Mouse (Mus musculus): ENCODE results near the gene Tmem131. TPM values are rescaled to one million over a fixed set of nuclear protein-coding genes. Genes with fewer than 3 reads are reported as not detected.

Tmem131 gene
- polyA plus RNA-seq, 1 experiment from 2014 or later, result 6.0 TPM

GRCm38 (mm10) chr1:36887172-36887571 lies 56.3 kb downstream of the Tmem131 start:
- Histone ChIP-seq H3K4me2 (replicated peaks; ENCODE audit: low read depth, low read length) (no peak overlapping the region), H3K9me3 (ENCODE audit: low read length) (no peaks in the 10 kb centered on the region), H3K4me1 (ENCODE audit: insufficient read depth, low read depth, low read length) (peaks cover 19% of the 10 kb centered on the region; the same call in 1 of the 2 replicates), H3K27ac (ENCODE audit: low read length) (no peak overlapping the region), H3K9ac (replicated peaks; ENCODE audit: low read depth) (no peak overlapping the region), H3K27me3 (replicated peaks; ENCODE audit: insufficient read depth, low read length) (no peaks in the 10 kb centered on the region), H3K4me3 (ENCODE audit: low read depth, low read length) (no peak overlapping the region), H3K36me3 (ENCODE audit: insufficient read depth, low read length) (no peaks in the 10 kb centered on the region)
- TF ChIP-seq EP300 (IDR thresholded peaks at IDR 0.05) (no peak), CTCF (IDR thresholded peaks at IDR 0.05) (no peak)
- 84% methylated on average over 3 of the region's 3 CpGs for WGBS
- ATAC-seq (no peak), DNase-seq (ENCODE audit: low spot score) (no peak)

DNA sequence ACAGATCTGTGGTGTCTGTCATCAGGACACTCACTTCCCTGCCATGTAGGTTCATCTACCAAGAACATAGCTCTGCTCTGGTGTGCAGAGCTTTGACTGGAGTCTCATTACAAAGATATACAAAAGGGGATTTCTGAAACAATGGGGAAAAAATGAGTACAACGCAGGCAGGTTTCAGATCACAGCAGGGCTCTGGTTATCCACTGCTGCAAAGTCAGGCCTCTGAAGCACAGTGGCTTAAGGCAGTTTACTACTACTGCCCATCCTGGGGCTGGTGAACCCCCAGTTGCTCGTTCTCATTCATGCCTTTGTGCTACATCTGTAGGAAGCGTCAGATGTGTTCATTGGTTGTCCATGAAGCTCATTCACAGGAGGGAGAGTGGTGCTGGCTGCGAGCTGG lies 57.0 kb downstream of the Tmem131 start:
- ATAC-seq (no peak), DNase-seq (ENCODE audit: low spot score) (no peak)
- no peaks in the 10 kb centered on the region for H3K27me3 ChIP-seq (replicated peaks; ENCODE audit: insufficient read depth, low read length)
- no peak overlapping the region for H3K9ac ChIP-seq (replicated peaks; ENCODE audit: low read depth)
- no peak overlapping the region for H3K4me2 ChIP-seq (replicated peaks; ENCODE audit: low read depth, low read length)
- TF ChIP-seq CTCF (IDR thresholded peaks at IDR 0.05), result no peak
- no peak for TF ChIP-seq EP300 (IDR thresholded peaks at IDR 0.05)
- H3K4me3 ChIP-seq (ENCODE audit: low read depth, low read length), result no peak overlapping the region
- peaks cover 19% of the 10 kb centered on the region; the same call in 1 of the 2 replicates for H3K4me1 ChIP-seq (ENCODE audit: insufficient read depth, low read depth, low read length)
- 86% methylated on average over 4 of the region's 4 CpGs for WGBS
- H3K36me3 ChIP-seq (ENCODE audit: insufficient read depth, low read length), result no peaks in the 10 kb centered on the region
- no peak overlapping the region for H3K27ac ChIP-seq (ENCODE audit: low read length)
- no peaks in the 10 kb centered on the region for H3K9me3 ChIP-seq (ENCODE audit: low read length)

DNA sequence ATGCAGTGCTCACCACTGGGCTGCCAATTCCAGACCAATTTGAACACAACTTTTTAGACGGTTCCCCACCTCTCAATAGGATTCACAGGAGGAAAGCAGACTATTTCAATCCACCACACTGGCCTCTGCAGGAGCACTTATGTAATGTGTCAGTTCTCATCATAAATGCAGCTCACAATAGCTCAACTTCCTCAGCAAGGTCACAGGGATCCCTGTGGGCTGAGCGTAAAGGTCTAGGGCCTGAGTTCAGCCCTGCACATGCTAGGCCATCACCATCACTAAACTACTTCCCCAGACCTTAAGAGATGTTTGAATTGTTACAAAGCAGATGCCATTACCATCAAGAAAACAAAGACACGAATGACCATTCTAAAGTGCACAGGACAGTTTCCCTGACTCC lies 58.9 kb downstream of the Tmem131 start:
- no peak overlapping the region for H3K4me2 ChIP-seq (replicated peaks; ENCODE audit: low read depth, low read length)
- WGBS, result 50% methylated on average over 3 of the region's 3 CpGs
- no peak for TF ChIP-seq EP300 (IDR thresholded peaks at IDR 0.05)
- TF ChIP-seq CTCF (IDR thresholded peaks at IDR 0.05), result peak; percentile 12; the same call in 1 of the 2 replicates
- no peaks in the 10 kb centered on the region for H3K27me3 ChIP-seq (replicated peaks; ENCODE audit: insufficient read depth, low read length)
- ATAC-seq (no peak), DNase-seq (ENCODE audit: low spot score) (no peak)
- H3K4me3 ChIP-seq (ENCODE audit: low read depth, low read length), result no peak overlapping the region
- H3K4me1 ChIP-seq (ENCODE audit: insufficient read depth, low read depth, low read length), result 0 out of 2 replicates have a peak, but pooled peaks cover 14% of the 10 kb centered on the region
- no peak overlapping the region for H3K9ac ChIP-seq (replicated peaks; ENCODE audit: low read depth)
- H3K9me3 ChIP-seq (ENCODE audit: low read length), result no peaks in the 10 kb centered on the region
- no peaks in the 10 kb centered on the region for H3K36me3 ChIP-seq (ENCODE audit: insufficient read depth, low read length)
- H3K27ac ChIP-seq (ENCODE audit: low read length), result no peak overlapping the region

- no peak overlapping the region for H3K27ac ChIP-seq (ENCODE audit: low read length)
- 0 out of 2 replicates have a peak, but pooled peaks cover 14% of the 10 kb centered on the region for H3K4me1 ChIP-seq (ENCODE audit: insufficient read depth, low read depth, low read length)
- 28% methylated on average over 2 of the region's 2 CpGs for WGBS
- H3K4me3 ChIP-seq (ENCODE audit: low read depth, low read length), result no peak overlapping the region
- TF ChIP-seq EP300 (IDR thresholded peaks at IDR 0.05) (peak; percentile 46; the same call in 1 of the 2 replicates), CTCF (IDR thresholded peaks at IDR 0.05) (no peak)
- no peaks in the 10 kb centered on the region for H3K36me3 ChIP-seq (ENCODE audit: insufficient read depth, low read length)
- H3K27me3 ChIP-seq (replicated peaks; ENCODE audit: insufficient read depth, low read length), result no peaks in the 10 kb centered on the region
- no peak overlapping the region for H3K9ac ChIP-seq (replicated peaks; ENCODE audit: low read depth)
- ATAC-seq, result peak; percentile 68
- H3K4me2 ChIP-seq (replicated peaks; ENCODE audit: low read depth, low read length), result no peak overlapping the region
- DNase-seq (ENCODE audit: low spot score), result peak; percentile 82
- no peaks in the 10 kb centered on the region for H3K9me3 ChIP-seq (ENCODE audit: low read length)
These were observed 59.7 kb downstream of the Tmem131 start for GRCm38 (mm10) chr1:36883805-36884204.

- no peak overlapping the region for H3K4me3 ChIP-seq (ENCODE audit: low read depth, low read length)
- no peak for DNase-seq (ENCODE audit: low spot score)
- no peak for ATAC-seq
- H3K4me1 ChIP-seq (ENCODE audit: insufficient read depth, low read depth, low read length), result 0 out of 2 replicates have a peak, but pooled peaks cover 11% of the 10 kb centered on the region
- 33% methylated on average over 1 of the region's 1 CpGs for WGBS
- H3K4me2 ChIP-seq (replicated peaks; ENCODE audit: low read depth, low read length), result no peak overlapping the region
- H3K27ac ChIP-seq (ENCODE audit: low read length), result no peak overlapping the region
- H3K9me3 ChIP-seq (ENCODE audit: low read length), result no peaks in the 10 kb centered on the region
- no peak for TF ChIP-seq CTCF (IDR thresholded peaks at IDR 0.05)
- no peak for TF ChIP-seq EP300 (IDR thresholded peaks at IDR 0.05)
- H3K36me3 ChIP-seq (ENCODE audit: insufficient read depth, low read length), result no peaks in the 10 kb centered on the region
- H3K9ac ChIP-seq (replicated peaks; ENCODE audit: low read depth), result no peak overlapping the region
- no peaks in the 10 kb centered on the region for H3K27me3 ChIP-seq (replicated peaks; ENCODE audit: insufficient read depth, low read length)
These were observed 64.3 kb downstream of the Tmem131 start for GRCm38 (mm10) chr1:36879154-36879553.

DNA sequence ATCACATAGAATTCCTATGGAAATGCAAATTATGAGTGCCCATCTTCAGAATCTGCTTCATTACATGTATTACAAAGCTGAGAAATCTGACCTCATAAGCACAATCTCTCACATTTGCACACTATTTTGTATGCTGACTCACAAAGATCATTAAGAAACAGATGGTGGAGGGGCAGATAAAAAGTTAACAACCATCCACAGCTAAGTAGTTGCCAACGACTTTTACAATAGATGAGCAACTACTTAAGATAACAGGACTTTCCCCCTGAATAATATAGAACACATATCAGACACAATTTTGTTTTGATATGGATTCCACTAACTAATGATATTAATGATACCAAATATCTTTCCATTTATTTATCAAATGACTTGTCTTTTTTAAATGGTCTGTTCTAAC lies 66.3 kb downstream of the Tmem131 start:
- DNase-seq (ENCODE audit: low spot score) (no peak), ATAC-seq (no peak)
- no peaks in the 10 kb centered on the region for H3K36me3 ChIP-seq (ENCODE audit: insufficient read depth, low read length)
- 71% methylated on average over 1 of the region's 1 CpGs for WGBS
- no peaks in the 10 kb centered on the region for H3K9me3 ChIP-seq (ENCODE audit: low read length)
- no peak overlapping the region for H3K27ac ChIP-seq (ENCODE audit: low read length)
- H3K4me1 ChIP-seq (ENCODE audit: insufficient read depth, low read depth, low read length), result no peaks in the 10 kb centered on the region
- H3K27me3 ChIP-seq (replicated peaks; ENCODE audit: insufficient read depth, low read length), result no peaks in the 10 kb centered on the region
- H3K4me3 ChIP-seq (ENCODE audit: low read depth, low read length), result no peak overlapping the region
- no peak for TF ChIP-seq EP300 (IDR thresholded peaks at IDR 0.05)
- TF ChIP-seq CTCF (IDR thresholded peaks at IDR 0.05), result no peak
- no peak overlapping the region for H3K9ac ChIP-seq (replicated peaks; ENCODE audit: low read depth)
- no peak overlapping the region for H3K4me2 ChIP-seq (replicated peaks; ENCODE audit: low read depth, low read length)

Measured in lung, postnatal 0 days (tissue).